Mouse (Mus musculus) olfactory bulb, adult 2 months (tissue): ENCODE data around the gene Tssc4.

ENCODE experiments used
- CTCF ChIP-seq: fragments of 200-500 bp; IDR thresholded peaks from 2 replicates; pipeline ENCODE4 v1.5.1; 2012; ENCODE audit warnings: low read depth, mild to moderate bottlenecking, low read length, moderate library complexity; ENCODE audit not compliant: insufficient read depth
- POLR2A ChIP-seq: fragments of 200-500 bp; IDR thresholded peaks from 2 replicates; pipeline ENCODE4 v1.6.1; 2012; ENCODE audit warnings: mild to moderate bottlenecking, low read depth, low read length, moderate library complexity; ENCODE audit not compliant: insufficient read depth

GRCm38 (mm10) chr7:143020040-143020439, 49.0 kb upstream of the Tssc4 start:
- no peak for TF ChIP-seq CTCF
- no peak for TF ChIP-seq POLR2A
